Mouse (Mus musculus) adrenal gland, adult (tissue): ENCODE measurements around the gene Cd151.

Experiments used
- DNase-seq, 2 experiments: peaks; one replicate each; pipeline ENCODE4 v3.0.0; 2022 to 2023; ENCODE audit warnings: low spot score in 1 of 2; ENCODE audit not compliant: inconsistent age in 2 of 2

Gene Cd151

DNA sequence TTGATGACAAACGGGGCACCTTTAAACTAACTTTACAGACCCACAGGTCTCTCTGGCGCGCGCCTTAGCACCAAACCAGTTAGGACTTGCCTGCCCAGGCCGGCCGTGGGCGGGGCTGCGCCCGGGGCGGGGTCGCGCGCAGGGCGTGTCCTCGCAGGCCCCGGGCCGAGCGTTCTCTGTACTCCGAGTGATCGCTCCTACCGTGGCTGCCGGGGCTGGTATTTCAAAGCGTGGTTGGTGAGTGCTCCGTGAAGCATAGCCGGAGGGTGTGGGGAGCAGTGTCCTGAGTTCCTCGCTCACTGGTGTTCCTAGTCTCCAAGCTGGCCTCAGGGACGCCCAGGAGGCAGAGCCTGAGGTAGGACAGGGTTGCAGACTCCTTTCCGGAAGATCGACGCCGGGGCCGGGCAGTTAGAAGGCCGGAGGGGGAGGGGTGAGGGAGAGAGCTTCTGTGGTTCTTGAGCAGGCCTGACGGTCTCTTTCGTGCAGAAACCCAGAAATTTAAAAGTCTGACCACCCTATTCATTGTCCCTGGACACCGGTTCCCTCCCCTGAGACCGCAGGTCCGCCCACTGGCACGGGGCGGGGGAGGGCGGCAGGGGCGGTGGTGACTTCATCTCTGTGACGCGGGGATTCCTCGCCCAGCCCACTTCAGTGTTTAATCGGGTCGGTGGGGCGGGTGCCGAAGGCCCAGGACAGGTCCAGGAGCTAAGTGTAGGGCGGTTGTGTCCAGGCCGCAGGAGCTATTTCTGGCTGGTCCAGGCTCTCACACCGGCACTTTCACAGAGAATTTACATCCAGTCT, at the start of gene Cd151:
Gene Cd151, plus strand, starts transcription at position 163 of the 801 bp plus-strand sequence.
- peak; percentile 94 to 97 for DNase-seq

DNA sequence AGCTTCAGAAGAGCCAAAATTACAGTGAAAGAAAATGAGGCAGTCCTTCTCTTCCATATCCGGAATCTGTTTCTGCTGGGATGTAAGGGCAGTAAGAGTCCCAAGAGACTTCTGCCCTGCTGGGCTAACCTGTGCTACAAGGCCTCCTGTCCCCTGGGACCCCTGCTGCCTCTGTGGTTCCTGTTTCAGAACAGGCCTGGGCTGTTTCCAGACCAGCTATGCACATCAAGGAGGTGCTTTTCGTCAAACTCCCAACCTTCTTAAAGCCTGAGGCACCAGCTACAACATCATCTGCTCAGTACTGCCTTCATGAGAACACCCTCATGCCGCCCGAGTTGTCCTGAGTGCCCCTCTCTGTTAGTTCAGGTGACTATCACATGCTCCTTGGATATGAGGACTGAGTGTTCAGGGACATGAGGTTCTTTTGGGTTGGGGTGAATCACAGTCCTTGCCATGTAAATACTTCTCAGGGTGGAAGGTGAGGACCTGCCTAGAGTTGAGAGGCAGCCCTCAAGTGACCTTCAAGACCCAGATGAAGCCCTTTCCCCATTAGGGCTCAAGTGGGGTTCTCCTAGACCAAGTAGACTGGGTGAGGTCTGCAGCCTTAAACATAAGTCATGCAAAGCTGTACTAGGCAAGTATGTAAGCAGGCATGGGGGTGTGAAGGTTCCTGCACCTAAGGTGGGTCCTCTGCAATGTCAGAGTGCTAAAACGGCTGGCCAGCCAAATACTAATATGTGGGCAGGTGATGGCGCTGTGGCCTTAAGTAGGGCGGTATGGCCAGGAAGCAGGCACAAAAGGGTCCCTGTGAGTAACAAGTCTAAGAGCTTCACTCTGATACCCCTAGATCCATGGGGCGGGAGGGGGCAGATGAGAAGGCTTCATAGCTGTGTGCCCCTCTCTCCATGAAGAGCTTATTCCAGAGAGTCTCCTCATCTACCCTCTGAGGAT, 49.2 kb upstream of the Cd151 start:
- peak in 1 of 2 experiments; percentile 37 for DNase-seq

DNA sequence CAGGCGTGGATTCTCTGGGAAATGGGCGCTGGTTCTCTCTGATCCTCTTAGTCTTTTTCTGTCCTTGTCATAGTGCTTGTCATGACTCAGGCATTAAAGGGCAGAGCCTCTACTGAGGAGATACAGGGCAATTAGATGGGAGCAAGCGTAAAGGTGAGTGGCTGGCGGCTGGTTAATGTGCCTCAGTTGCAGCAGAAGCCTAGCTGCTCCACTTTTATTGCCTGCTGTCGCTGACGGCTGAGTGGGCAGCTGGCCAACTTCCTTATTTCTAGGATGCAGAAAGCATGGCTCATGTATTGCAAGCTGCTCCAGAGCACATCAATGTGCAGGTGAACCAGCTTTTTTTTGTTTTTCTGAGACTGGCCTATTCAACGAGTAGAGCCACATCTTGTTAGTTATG, 48.2 kb upstream of the Cd151 start:
- DNase-seq: peak; percentile 40 to 62

DNA sequence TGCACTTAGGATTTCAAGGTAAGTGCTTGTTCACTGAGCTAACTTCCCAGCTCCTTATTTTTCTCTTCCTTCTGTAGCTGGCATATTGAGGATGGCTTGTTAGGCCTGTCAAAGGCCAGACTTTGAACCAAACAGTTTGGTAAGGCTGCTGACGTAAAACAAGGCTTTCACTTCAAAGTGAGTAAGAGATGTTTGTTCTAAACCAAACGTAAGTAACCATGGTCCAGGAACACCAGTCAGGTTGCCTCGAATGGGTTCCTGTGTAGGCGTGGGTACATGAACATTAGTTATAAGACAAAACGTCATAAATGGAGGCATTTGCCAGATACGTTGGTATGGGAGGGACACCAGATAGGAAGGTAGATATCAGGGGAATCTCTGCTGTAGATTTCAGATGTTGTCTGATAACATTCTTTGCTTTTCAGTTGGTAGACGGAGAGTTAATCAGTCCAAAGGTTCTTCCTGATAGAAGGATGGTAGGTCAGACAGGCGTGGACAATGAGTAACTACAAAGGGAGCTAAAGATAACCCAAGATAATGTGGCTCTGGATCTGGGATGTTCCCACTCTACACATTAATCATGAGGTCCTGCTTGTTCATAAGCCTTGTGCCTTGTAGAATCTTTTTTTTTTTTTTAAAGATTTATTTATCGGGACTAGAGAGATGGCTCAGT, 47.0 kb upstream of the Cd151 start:
- DNase-seq: no peak

DNA sequence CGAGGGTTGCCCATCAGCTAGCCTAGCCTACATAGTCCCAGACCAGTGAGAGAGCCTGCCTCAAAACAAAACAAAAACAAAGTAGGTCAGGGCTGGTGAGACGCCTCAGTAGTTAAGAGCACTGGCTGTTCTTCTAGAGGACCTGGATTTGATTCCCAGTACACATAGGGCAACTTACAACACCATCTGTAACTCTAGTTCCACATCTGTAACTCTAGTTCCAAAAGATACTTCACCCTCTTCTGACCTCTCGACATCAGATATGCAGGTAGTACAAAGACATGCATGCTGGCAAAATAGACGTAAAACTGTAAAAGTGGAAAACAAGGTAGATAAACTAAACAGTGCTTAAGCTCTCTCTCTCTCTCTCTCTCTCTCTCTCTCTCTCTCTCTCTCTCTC, 43.4 kb upstream of the Cd151 start:
- DNase-seq: no peak

DNA sequence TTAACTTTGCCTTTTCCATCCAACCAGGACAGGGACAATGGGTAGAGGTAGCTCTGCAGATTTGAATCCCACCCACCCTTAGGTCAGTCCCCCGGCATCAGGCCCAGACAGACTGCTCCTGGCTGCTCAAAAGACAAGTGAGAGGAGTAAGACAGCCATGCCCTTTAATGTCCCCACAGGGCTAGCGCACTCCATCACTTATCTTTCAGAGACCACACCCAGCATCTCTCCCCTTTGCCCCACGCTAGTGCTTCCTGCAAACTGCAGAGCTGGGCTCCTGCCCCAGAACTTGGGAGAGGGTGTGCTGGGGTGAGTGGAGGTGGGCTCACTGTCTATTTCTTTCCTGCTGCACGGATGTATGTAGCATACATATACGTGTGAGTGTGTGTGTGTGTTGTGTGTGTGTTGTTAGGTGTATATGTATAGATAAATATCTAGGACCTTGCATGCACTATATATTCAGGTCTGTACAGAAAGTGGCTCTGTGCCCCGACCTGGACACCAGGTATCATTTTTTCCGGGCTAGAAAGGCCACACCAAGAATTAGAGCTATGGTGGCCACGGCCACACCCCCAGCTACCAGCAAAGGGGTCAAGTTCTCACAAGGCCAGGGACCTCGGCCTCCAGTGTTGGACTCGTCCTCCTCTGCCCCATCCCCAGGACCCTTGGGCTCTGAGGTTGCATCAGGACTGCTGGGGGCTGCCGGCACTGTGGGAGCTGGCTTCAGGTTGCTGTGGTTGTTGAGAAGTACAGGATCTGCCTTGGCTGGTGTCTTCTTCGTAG, 40.1 kb upstream of the Cd151 start:
- no peak for DNase-seq

DNA sequence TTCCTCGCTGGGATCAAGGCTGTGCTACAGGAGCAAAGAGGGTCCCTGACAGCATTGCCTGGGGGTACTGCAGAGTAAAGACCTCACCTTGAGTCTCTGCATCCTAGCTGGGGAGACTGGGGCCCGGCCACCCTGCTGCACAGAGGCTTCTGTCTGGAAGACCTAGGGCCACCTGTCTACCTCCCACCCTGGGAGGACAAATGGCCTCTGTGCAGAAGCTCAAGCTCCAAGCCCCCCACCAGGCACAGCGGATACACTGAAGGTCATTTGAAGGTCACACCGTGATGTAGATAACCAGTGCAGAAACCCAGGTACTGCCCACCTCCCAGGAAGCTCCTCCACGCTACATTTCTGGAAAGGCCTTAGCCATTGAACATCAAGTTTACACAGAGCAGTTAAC, 38.5 kb upstream of the Cd151 start:
- DNase-seq: no peak

DNA sequence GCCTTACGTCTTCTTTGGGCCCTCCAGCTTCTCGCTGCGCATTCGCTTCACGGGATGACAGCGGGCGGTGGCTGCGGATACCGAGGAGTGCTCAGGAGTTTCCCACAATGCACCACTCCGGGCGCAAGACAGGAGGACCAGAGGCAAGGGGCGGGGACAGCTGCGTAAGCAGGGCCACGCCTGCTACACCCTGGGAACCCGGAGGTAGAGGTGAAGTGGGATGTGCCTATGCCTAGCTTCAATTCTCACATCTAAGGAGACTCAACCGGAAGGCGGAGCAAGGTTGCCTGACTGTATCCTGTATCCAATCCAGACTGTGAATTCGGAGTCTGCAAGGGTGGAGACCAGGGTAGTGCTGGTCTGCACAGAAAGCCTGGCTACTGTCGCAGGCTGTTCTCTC, 37.9 kb upstream of the Cd151 start, which contains the start of gene Cend1:
Gene Cend1, minus strand, starts transcription at position 182 of the 400 bp plus-strand sequence.
- DNase-seq: peak in 1 of 2 experiments; percentile 78

DNA sequence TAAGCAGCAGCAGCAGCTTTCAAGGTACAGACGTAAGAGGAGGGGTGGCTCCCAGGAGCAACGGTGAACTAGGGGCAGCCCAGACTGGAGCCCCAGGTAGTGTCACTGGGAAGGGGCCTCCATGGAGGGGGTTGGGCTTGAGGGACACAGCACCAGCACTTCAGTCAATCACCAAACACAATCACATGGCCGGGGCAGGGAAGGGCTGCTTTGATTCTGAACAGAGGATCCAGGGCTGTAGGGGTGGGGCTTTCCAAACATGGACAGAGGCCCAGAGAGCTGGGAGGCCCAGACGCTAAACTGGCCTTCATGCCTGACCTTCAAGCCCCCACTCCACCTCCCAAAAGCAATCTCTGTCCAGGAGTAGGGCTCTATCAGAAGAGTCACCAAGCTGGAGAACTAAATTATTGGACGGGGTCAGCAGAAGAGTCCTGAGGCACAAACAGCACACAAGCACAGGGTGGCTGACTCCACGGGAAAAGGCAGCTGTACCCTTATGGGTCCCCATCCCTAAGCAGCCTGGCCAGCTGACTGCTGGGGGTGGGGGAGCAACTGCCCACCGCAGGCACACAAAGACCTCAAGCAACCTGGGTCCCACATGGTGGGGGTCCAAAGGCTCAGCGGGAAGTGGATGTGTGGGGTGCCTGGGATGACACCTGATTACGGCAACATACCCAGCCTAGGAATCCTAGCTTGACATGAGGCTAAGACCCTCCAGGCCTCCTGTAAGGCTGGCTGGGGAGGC, 37.2 kb upstream of the Cd151 start:
- peak in 1 of 2 experiments; percentile 82 for DNase-seq

DNA sequence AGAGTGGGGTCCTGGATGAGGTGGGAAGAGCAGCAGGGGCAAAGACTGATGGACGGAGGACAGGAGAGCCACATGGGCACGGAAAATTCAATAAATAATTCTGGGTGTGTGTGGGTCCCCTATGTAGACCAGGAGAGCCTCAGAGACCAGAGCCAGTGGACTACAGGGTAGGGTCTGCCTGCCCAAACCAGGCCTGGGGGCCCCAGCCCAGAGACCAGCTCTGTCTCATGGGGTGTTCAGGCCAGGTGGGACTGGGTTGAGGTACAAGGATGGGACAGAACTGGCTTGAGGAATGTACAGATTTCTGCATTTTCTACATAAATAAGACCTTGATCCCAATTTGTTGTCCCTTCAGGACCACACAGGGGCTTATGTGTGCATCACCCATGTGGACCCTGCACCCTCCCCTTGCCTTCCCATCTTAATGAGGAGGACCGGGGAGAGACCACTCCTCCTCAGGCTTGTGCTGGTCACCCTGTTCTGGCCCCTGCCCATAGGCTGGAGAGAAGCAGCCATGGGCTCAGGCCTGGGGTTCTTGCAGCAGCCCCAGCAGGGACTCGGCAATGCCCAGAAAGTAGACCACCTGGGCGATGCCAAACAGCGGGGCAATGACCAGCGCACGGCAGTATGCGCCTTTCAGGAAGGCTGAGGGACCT, 36.5 kb upstream of the Cd151 start:
- no peak for DNase-seq

DNA sequence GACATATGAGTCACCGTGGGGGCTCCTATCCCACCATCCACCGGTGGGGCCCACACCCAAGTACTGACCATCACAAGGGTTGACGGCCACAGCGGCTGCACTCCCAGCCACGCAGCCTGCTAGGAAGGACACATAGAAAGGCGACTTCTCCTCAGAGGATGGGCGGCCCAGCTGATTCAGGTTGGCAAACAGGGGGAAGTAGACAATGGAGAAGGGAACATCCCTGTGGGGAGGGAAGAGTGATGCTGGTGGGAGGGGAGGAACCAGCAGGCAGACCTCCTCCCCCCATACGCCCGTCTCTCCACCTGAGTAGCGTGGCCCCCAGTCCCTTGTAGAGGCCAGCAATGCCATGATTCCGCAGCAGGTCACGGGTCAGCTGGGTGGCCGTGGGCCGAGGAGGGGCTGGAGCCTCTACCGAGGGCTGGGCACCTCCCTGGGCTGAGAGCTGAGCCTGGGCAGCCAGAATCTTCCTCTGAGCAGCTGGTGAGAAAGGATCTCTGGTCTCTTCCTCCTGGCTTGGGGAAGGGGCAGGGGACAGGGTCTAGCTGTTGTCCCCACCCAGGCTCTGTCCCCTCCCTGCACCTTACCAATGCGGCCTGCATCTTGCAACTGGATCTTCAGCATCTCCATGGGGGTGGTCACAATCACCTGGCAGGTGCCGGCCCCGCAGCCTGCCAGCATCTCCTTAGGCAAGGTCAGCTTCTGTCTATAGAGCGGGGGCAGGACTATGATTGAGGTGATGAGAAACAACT, 35.6 kb upstream of the Cd151 start:
- DNase-seq: no peak

DNA sequence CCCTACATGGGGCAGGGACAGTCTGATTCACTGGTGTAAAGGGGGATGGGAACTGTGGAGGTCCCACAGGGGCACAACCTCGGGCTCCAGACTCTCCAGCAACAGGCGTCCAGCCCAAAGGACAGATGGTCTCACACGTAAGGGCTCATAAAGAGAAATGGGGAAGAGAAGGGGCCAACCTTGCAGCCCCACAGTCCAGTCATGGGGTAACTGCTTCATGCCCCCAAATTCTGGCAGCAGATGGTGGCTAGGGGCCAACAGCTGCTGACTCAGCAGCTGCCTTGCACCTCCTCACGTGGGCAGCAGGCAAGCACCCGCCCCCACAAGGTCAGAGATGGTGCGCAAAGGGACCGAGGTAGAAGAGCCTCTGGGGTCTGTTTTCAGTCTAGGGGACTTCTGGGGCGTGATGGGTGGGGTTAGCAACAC, 35.0 kb upstream of the Cd151 start:
- peak; percentile 88 to 94 for DNase-seq

DNA sequence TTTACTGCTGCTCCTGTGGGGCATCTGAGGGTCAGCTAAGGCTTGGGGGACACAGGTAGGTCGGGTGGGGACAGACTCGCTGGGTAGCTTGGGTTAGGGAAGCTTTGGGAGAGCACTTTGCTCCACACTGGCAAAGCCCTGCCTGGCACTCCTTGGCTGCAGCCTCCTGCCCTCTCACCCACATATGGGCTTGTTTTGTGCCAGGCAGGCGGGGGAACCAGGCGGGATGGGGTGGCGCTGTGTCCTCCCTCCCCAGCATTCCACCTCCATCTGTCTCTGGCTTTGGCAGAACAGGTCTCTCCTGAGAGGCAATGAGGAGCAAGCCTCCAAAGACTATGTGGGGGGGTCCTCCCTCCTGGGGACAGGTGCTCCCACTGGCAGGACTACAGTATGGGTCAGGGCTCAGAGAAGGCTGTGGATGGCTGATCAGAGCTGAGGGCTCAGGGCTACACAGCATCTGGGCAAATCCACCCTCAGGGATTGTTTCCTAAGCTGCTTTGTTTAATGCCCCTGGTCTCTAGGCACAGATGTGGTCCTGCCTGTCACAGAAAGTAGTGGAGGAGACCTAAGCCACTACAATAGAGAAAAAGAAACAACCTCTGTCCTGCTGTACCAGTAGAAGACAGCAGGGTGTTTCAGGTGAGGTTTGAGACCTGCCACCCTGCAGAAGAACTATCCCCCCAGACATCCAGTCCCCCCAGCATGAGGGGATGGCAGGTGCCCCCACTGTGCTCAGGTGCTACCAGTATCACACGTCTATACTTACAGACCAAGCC, 34.3 kb upstream of the Cd151 start:
- DNase-seq: peak; percentile 82 to 91

DNA sequence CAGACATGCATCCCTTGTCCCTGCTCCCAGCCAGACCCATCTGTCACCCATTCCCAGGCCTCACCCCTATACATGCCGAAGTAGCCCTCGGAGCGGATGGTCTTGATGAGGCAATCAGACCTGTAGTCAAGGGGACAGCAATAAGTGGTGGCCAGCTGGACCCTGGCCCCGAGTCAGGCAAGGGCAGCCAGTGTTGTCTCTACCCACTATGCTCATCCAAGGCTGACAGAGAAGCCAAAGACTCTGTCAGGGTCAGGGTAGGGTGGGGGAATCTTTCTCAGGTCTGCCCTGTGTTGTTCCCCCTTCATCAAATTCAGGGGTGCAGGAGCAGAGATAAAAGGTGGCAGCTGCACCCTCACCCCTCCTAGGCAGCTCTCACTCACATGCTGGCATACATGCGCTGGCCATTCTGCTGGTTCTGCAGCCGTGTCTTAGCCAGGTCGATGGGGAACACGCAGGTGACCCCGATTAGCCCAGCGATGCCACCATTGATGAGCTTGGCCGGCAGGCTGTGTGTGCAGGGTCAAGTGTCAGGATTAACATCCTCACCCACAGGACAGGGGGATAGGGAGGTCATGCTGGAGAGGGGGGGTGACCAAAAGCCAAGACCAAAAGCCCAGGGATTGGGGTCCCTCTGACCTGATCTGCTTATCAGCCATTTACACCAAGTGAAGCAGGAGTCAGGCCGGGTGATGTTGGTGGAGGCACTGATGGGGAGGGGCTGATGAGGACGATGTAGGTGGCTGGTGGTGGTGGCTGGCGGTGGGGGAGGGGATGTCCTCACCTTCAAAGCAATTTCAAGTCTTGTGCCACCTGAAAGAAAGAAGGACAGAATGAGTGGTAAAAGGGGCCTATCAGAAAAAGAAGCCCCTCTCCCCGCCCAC, 33.4 kb upstream of the Cd151 start:
- DNase-seq: peak in 1 of 2 experiments; percentile 64

DNA sequence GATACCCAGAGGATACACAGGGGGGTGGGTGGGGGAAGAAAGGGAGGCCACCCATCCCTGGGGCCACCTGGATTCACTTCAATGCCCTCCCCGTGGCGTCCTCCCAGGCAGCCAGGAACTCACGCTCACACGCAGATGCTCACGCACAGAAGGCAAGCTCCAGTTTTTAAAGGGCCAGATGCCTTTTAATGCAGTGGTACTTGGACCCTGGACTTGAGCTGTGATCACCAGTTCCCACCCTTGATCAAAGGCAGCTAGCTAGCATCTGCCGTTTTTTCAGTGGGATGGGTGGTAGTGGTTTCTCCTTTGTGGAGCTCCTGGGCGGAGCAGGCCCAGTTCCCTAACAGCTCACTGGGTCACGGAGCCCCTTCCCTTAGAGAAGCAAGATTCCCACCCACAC, 32.7 kb upstream of the Cd151 start:
- DNase-seq: peak; percentile 76 to 84

DNA sequence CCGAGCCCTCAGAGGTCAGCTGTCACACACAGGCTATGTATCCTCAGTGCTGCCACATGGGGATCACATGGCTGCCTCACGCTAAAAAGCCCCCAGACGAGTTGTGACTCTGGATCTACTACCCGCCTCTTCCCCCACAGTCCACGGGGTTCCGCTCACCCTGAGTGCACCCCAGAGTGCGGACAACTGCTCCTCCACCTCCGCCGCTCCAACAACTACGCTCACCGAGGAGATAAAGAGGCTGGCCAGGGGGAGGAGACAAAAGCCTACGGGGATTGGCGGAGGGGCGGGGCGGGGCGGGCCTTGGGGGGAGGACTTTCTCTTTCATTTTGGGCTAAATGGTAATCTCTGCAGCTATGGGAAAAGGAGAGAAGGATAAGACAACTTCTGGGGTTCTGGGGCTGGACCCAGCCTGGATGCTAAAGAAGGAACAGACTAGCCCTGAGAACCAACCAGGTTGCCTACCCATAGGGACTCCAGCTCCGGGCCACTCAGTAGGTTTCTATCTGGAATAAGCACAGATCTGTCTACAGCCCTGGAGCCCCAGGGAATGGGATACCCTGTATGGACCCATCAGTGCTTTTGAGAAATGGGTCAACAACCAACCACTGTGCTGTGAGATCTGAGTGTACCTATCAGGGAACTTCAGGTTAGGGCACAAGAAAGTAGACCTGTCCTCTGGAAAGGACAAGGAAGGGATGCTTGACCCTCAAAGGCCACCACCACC, 31.9 kb upstream of the Cd151 start:
- DNase-seq: peak; percentile 81 to 90
